In genomic region chr1:161109216-161109615, GRCm38 (mm10) we compare ENCODE assay signal across 23 mouse cellular contexts. TPM values are rescaled to one million over a fixed set of nuclear protein-coding genes. Genes with fewer than 3 reads are reported as not detected.
A peak's percentile ranks its signal among the peaks of the same experiment; 100 is the strongest.
DNase-seq lines count a peak whose midpoint lies in the region; ATAC-seq lines count a peak whose summit lies in the region.
"Had no signal": no experiment of that assay in that cellular context is flagged by ENCODE, and none has a peak within 500 bp of the region (broad histone marks: within the 10 kb centered on the region; RNA-seq: fewer than 3 reads in every experiment).

No protein-coding gene starts in this region.

- H3K36me3 ChIP-seq in kidney, embryonic 14.5 days (ENCODE audit: control insufficient read depth, insufficient read depth, low read length): peaks cover 20% of the 10 kb centered on the region

- no peak for ATAC-seq in kidney, embryonic 14.5 days (ENCODE audit: low FRiP score, low TSS enrichment)
- ATAC-seq: forebrain, embryonic 13.5 days; forebrain, postnatal 0 days; hindbrain, embryonic 16.5 days; inflammation-experienced regulatory T-cells, adult 6 months had no signal

- H3K27me3 ChIP-seq in kidney, embryonic 14.5 days (ENCODE audit: control insufficient read depth, insufficient read depth, low read length): no peaks in the 10 kb centered on the region
- H3K27me3 ChIP-seq: CH12.LX; embryonic facial prominence, embryonic 12.5 days; forebrain, embryonic 13.5 days; heart, embryonic 13.5 days; hindbrain, embryonic 12.5 days had no signal

- no peak overlapping the region for H3K4me3 ChIP-seq in kidney, embryonic 14.5 days (ENCODE audit: low read length)
- H3K4me3 ChIP-seq: embryonic facial prominence, embryonic 12.5 days; forebrain, embryonic 13.5 days; gastrocnemius, adult 2 months; heart, embryonic 13.5 days; hindbrain, embryonic 12.5 days had no signal

- no peaks in the 10 kb centered on the region for H3K9me3 ChIP-seq in kidney, embryonic 14.5 days (ENCODE audit: control insufficient read depth, low read length)
- H3K9me3 ChIP-seq: embryonic facial prominence, embryonic 12.5 days; forebrain, embryonic 13.5 days; heart, embryonic 13.5 days; hindbrain, embryonic 12.5 days had no signal

- WGBS in kidney, embryonic 14.5 days: 86% methylated on average over 8 of the region's 8 CpGs

- no peak overlapping the region for H3K4me2 ChIP-seq in kidney, embryonic 14.5 days (replicated peaks; ENCODE audit: low read depth, low read length)
- H3K4me2 ChIP-seq: embryonic facial prominence, embryonic 12.5 days; forebrain, embryonic 13.5 days; heart, embryonic 13.5 days; hindbrain, embryonic 12.5 days had no signal

- no peaks in the 10 kb centered on the region for H3K4me1 ChIP-seq in kidney, embryonic 14.5 days (ENCODE audit: control insufficient read depth, insufficient read depth, low read length)
- H3K4me1 ChIP-seq: embryonic facial prominence, embryonic 12.5 days; forebrain, embryonic 13.5 days; heart, embryonic 13.5 days; hindbrain, embryonic 12.5 days had no signal

- H3K27ac ChIP-seq in kidney, embryonic 14.5 days (ENCODE audit: low read depth, low read length): no peak overlapping the region
- H3K27ac ChIP-seq: embryonic facial prominence, embryonic 12.5 days; forebrain, embryonic 13.5 days; gastrocnemius, adult 2 months; heart, embryonic 13.5 days; hindbrain, embryonic 12.5 days had no signal

- H3K9ac ChIP-seq in kidney, embryonic 14.5 days (ENCODE audit: low read depth, low read length): no peak overlapping the region
- H3K9ac ChIP-seq: embryonic facial prominence, embryonic 12.5 days; forebrain, embryonic 13.5 days; forebrain, postnatal 0 days; heart, embryonic 13.5 days; hindbrain, embryonic 12.5 days had no signal

- peak; percentile 58 for DNase-seq in kidney, adult 11 months
- peak; percentile 39 for DNase-seq in Muller cell, postnatal 12 days (ENCODE audit: inconsistent ontology term)
- peak; percentile 12 for DNase-seq in ZHBTc4 (ENCODE audit: low read depth, low spot score)
- peak; percentile 59 for DNase-seq in kidney, postnatal 14 days
- DNase-seq in urinary bladder, adult 2 months (ENCODE audit: low spot score): no peak
- no peak for DNase-seq in layer of hippocampus, adult 9-10 months (ENCODE audit: low spot score)
- DNase-seq: adrenal gland, postnatal 10 days; cerebellum, adult 18-20 months; forebrain, postnatal 0 days; gastrocnemius, adult 2 months; gastrocnemius, postnatal 36 days; heart, adult 11 months; heart, postnatal 36 days had no signal

RNA-seq across cellular contexts. Expression of gene Klhl20, which starts 22.1 kb away (rescaled TPM):
- polyA plus RNA-seq in kidney, embryonic 14.5 days (2014; fragmentation: Nextera tagmentation; extraction: Ambion mirVana): 10.6 and 17.2 TPM in 2 replicates
- 14.7 and 15.4 TPM in 2 replicates for polyA plus RNA-seq in urinary bladder, adult 2 months (2012; rRNA removed)

RNA-seq across cellular contexts. Expression of gene Ankrd45, which starts 33.3 kb away (rescaled TPM):
- polyA plus RNA-seq in kidney, embryonic 14.5 days (2014; fragmentation: Nextera tagmentation; extraction: Ambion mirVana): 5.1 and 5.9 TPM in 2 replicates
- 0.12 and 0.23 TPM in 2 replicates for polyA plus RNA-seq in urinary bladder, adult 2 months (2012; rRNA removed)
- polyA plus RNA-seq: inflammation-experienced regulatory T-cells, adult 6 months had no signal

RNA-seq across cellular contexts. Expression of gene Cenpl, which starts 38.7 kb away (rescaled TPM):
- 32.7 and 36.2 TPM in 2 replicates for polyA plus RNA-seq in kidney, embryonic 14.5 days (2014; fragmentation: Nextera tagmentation; extraction: Ambion mirVana)
- polyA plus RNA-seq in urinary bladder, adult 2 months (2012; rRNA removed): 2.6 and 3.2 TPM in 2 replicates

RNA-seq across cellular contexts. Expression of gene Dars2, which starts 38.8 kb away (rescaled TPM):
- 26.6 and 45.4 TPM in 2 replicates for polyA plus RNA-seq in kidney, embryonic 14.5 days (2014; fragmentation: Nextera tagmentation; extraction: Ambion mirVana)
- polyA plus RNA-seq in urinary bladder, adult 2 months (2012; rRNA removed): 17.0 and 17.9 TPM in 2 replicates

RNA-seq across cellular contexts. Expression of gene Tex50, which starts 49.9 kb away (rescaled TPM):
- polyA plus RNA-seq in kidney, embryonic 14.5 days (2014; fragmentation: Nextera tagmentation; extraction: Ambion mirVana): 0.45 and 0.63 TPM in 2 replicates
- polyA plus RNA-seq in urinary bladder, adult 2 months (2012; rRNA removed): not detected in 2 replicates
- polyA plus RNA-seq: cortical plate, adult 2 months; heart, postnatal 0 days; hindbrain, embryonic 12.5 days; inflammation-experienced regulatory T-cells, adult 6 months had no signal

Comparison
In these comparisons a context has a peak if more than half of its experiments do, and no peak if none do; other contexts are left out.
1. DNase-seq: peak in kidney, adult 11 months (single experiment), Muller cell, postnatal 12 days (single experiment), ZHBTc4 (single experiment) and kidney, postnatal 14 days (single experiment); none in urinary bladder, adult 2 months (single experiment) and layer of hippocampus, adult 9-10 months (single experiment).